Mouse (Mus musculus): Measurements from ENCODE around the gene Syn3.

The Syn3 gene

DNA sequence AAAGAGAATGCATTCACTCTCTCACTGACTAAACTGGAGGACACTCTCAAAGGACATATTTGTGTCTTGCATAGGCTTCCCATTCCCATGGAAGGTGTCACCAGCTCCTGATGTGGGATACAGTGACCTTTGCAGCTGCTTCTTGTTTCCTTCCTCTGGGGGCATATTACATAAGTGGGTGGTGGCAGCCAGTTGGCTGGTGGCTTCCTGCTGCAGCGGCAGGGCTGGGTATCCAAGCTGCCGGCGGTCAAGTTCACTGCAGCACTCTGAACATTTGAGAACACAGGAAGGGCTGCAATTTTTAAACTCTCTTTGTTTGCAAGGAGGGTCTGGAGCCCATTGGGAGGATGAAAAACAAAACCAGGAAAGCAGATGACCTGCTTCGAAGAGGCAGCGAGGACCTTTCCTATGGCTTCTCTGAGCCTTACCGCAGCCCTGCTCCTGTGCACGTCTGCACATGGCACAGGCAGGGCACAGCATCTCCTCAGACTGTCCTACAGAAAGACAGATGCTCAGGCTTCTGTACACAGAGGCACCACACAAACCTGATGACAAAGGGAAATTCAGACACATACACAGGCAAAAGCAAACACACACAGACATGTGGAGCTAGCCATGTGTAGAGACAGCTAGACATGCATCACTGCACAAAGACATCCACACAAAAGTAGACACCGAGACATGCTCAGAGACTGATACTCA, 340.3 kb downstream of the Syn3 start:
- DNase-seq (ENCODE audit: low spot score in 2 of 2) = no peak

DNA sequence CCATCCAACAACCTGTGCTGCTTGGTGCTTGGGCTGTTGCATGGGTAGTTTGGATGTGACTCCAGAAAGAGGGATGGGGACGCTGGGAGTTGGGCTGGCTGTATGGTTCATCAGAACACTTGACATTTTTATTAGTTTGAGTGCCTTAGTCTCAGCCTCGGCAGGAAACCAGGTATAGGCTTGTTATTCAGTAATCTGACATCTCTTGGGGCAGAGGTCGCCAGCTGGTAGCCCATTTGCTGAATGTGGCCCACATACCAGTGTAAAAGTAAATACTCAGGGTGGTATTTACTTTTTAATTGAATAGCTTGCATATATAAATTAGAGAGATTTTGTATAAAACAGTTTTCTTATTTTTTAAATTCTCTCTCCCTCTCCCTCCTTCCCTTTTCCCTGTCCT, 343.4 kb downstream of the Syn3 start:
- no peak for DNase-seq (ENCODE audit: low spot score in 2 of 2)

DNA sequence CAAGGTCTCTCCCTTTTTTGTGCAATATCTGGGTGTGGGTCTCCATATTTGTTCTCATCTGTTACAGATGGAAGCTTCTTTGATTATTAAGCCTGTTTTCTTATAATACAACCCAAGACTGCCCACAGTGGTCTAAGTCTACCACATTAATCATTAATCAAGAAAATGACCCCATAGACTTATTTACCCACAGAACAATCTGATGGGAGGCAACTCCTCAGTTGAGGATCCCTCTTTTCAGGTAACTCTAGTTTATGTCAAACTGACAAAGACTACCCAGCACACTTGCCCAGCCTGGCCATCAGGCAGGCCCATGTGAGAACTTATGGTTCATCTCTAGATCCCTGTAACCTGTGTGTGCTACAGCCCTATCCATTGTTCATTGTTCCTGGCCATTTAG, 345.5 kb downstream of the Syn3 start:
- DNase-seq (ENCODE audit: low spot score in 2 of 2) = no peak

DNA sequence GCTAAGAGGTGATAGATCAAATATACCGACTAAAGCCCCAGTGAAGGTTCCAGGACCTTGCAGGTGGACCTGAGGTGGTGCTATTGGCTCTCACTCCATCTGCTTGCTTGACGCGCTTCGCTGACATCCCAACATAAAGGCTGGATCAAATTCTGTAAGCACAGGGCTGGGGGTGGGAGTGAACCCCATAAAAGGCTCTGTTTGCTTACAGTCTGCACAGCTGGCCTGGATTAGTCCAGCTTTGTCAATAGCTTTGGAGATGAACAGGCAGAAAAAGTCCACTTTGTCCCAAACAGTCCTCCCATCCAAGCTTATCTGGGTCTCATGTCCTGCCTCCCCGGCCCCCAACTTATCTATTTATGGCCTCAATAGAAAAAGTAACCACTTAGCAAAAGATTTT, 347.3 kb downstream of the Syn3 start:
- no peak for DNase-seq (ENCODE audit: low spot score in 2 of 2)

DNA sequence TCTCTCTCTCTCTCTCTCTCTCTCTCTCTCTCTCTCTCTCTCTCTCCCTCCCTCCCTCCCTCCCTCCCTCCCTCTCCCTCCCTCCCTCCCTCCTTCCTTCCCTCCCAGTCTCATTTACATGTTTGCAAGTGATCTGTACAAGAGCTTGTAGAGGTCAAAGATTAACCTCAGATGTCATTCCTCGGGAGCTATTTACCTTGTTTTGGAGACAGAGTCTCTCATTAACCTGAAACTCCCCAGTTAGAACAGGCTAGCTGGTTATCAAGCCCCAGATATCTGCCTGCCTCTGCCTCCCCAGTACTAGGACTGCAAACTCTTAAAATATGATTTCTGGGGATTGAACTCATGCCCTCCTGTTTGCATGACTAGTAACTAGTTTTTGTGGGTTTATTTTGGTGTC, 348.6 kb downstream of the Syn3 start:
- no peak for DNase-seq (ENCODE audit: low spot score in 2 of 2)

DNA sequence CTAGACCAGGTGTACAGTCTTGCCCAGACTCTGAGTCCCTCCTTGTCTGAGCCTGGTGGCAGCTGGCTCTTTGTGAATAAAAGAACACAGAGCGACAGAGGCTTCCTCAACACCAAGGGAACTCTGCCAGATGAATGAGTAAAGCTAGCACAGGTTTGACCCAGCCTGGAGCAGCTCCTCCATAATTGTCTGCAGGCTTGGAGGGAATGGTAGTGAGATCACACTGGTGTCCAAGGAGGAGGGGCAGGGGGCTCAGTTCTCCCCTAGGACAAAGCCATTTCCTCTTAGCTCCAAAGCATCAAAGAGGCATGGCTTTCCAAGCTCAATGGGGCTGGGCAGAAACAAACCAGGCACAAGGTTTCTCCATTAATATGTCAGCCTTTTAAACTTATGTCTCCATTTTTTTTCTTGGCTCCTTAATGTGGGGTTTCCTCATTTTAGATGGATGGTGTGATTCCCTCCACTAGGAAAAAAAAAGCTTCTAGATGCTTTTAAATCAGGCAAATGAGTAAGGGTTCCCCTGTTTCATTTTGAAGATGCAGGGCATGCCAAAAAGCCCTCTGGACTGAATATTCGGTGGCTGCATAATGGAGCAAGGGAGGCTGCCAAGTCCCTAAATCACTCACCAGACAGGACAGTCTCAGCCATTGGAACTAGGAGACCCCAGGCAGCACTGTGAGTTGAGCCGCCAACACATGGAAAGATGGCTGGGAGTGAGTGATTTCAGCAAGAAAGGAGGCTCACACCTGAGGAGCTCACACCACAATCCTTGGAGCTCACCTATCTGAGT, 349.5 kb downstream of the Syn3 start:
- DNase-seq (ENCODE audit: low spot score in 2 of 2) = peak; percentile 40 to 48

DNA sequence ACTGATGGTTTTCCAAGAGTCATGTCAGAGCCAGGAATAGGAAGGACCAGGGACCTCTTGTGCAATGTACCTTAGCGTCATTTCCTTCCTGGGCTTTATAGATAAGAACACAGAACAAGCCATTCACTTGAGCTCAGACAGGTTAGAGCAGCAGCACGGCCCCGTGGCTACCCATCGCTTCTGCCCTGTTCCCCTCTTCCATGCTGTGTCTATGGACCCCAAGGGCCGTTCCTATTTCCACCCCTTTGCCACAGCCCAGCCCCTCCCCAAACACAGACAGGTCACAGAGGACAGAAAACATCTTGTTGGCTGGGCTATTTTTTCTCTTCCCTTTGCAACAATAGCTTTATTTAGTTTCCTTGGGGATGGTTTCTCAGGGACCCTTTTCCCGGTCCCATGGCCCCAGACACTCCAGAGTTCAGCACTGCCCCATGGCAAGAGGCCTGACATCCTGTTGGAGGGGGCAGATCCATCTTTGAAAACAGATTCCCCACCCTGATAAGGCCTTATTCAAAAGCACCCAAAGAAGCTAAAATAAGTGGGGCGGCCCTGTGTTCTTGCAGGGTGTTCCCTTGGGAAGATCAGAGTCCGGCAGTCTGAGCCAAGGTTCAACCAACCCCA, 359.5 kb downstream of the Syn3 start:
- DNase-seq (ENCODE audit: low spot score in 2 of 2) = peak in 1 of 2 experiments; percentile 10

DNA sequence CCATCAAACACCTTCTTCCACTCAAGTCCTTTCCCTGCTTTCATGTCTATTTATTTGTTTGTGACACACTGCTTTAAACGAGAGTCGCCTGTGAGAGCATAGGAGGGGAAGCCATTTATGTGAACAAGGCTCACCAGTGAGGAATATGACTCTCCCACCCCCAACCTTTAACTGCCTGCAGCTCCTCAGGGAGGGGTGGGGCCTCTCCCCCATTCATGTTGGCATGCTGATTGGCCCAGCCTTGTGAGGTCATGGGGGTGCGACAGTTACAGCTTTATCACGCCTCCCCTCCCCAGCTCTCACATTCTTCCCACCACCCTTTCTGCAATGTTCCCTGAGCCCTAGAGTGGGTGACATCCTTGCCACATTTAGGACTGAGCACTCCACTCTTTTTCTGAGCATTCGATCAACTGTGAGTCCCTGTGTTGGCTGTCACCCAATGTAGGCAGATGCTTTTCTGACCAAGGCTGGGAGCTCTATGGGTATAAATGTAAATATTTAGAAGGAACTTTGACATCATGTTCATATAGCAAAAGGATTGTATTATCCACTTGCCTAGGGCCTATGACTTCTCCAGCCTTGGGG, 361.0 kb downstream of the Syn3 start:
- DNase-seq (ENCODE audit: low spot score in 2 of 2) = peak in 1 of 2 experiments; percentile 13

DNA sequence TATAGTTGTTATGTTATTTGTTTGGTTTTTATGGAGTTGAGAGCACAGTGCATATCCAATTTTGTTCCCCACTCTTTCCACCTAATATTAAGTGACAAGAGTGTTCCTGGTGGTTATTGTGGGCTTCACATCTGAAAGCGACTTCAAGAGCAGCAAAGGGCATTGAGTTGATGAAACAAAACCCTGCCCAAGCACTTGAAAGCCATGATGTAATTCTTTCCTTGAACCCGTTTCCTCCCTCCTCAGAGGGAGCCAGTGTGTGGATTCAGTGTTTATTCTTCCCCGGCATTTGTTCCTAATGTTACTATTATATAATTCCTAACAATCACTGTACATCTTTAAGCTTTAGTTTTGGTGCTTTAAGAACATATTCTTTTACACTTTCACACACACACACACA, 361.6 kb downstream of the Syn3 start:
- DNase-seq (ENCODE audit: low spot score in 2 of 2) = no peak

DNA sequence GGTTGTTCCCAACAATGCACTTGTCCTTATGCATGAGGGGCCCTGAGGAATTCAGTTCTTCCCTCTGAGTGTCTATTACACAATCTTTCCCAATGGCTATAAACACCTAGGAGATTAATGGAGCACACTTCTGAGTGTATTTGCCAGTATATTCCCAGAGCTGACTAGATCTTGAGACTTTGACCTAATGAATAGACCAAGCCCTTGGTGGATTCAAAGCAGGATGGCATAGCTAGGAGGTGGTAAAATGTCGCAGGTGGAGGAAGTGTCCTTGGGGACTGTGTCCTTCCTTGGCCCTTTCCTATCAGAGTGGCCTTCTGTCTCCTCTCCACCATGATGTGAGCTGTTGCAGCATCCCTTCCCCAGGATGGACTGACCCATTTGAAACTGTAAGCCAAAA, 362.4 kb downstream of the Syn3 start:
- DNase-seq (ENCODE audit: low spot score in 2 of 2) = no peak

DNA sequence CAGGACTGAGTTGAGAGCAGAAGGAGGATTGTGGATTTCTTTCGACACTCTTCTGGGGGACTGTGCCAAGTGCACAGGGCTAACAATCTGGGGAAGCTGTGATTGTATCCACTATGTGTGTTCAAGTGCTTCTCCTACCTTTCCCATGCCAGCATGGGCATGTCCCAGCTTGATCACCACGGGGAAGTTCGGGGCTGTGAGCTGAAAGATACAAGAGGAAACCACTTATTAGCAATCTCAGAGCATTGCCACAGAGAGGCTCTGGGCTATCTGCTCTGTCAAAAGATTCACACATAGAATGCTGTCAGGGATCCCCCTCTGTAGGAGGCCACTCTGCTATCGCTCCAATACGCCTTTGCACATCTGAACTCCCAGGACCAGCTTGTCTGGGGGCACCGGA, 363.8 kb downstream of the Syn3 start:
- DNase-seq (ENCODE audit: low spot score in 2 of 2) = peak in 1 of 2 experiments; percentile 13

DNA sequence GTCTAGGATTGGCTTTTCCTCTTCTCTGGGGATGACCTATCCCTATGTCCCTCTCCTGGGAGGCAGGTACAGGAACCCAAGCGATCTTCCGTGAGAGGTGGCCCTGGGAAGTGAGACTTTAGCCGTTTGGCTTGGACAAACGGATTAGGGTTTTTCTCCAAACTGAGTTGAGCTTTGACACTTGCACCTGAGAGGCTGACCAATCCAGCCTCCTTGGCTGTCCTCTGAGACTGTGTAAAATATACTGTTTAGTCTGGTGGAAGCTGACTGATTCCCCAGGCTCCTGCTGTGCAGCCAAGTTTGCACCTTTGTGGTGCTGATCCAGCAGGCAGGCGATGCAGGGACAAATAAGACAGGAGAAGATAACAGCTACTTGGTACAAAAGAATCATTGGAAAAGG, 364.4 kb downstream of the Syn3 start:
- DNase-seq (ENCODE audit: low spot score in 2 of 2) = no peak

DNA sequence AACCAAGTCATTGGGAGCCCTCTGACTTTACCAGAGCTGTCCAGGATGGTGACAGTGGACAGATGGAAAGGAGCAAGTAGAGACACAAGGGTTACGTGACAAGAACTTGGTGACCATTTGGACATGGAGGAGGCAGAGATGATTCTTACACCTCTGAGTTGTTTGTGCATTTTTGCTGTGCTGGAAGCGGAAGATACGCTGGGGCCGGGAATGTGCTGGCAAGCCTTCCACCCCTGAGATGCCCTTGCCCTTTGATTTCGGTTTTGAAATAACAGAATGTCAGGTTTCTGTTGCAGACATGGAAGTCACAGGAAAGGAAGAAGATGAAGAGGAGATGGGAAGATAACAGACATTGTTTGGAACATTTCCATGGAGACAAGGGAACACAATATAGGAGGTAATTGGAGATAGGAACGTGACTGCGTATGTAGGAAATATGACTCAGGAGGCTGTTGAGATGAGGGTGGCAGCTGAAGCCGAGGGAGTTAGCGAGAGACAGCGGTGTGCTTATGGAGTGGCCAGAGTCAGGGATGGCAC, 366.2 kb downstream of the Syn3 start:
- no peak for DNase-seq (ENCODE audit: low spot score in 2 of 2)

DNA sequence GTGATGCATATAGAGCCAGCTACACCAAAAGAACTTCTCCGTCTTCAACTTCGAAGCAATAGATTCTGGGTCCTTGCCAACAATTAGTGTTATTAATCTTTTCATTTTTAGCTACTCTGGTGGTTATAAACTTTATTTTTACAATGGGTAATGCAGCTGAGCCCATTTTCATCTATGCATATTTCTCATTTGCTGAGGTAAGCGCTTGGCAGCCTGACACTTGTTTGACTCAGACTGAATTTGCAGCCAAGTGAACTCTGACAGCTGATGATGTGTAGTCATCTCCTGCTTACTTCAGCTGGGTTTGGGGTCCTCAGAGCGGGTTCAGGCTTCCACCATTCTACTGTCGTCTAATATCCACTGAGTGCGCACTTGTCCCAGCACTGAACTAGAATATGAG, 369.6 kb downstream of the Syn3 start:
- peak in 1 of 2 experiments; percentile 14 for DNase-seq (ENCODE audit: low spot score in 2 of 2)

DNA sequence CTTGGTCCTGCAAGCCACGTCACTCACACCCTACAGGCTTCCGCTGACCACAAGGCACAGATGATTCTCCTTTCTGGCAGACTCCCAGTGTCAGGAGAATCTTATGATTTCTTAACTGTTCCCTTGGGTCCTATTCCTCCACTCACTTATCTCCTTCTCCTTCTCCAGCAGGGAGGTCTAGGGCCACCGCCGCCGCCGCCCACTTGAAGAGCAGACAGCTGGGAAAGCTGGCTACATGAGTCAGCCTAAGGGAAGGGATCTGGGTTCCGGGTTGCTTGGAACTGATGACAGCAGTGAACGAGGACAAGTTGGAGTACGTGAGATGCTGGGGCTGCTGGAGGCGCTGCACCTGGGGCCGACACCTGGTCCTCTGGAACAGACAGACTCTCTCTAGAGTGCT, 372.2 kb downstream of the Syn3 start:
- DNase-seq (ENCODE audit: low spot score in 2 of 2) = peak in 1 of 2 experiments; percentile 24

DNA sequence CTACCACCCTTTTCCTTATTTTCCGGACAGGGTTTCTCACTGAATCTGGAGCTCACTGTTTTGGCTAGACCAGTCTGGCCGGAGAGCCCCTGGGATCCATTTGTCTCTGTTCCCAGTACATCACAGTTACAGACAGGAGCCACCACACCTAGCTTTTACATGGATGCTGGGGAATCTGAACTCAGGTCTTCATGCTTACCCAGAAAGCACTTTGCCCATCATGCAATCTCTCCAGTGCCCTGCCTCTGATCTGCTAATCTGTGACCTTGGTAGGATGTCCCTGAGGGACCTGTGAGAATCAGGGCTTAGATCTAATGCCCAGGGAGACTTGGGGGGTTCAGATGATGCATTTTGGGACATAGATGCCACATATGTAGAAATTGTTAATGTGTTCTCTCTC, 373.3 kb downstream of the Syn3 start:
- peak in 1 of 2 experiments; percentile 8 for DNase-seq (ENCODE audit: low spot score in 2 of 2)

DNA sequence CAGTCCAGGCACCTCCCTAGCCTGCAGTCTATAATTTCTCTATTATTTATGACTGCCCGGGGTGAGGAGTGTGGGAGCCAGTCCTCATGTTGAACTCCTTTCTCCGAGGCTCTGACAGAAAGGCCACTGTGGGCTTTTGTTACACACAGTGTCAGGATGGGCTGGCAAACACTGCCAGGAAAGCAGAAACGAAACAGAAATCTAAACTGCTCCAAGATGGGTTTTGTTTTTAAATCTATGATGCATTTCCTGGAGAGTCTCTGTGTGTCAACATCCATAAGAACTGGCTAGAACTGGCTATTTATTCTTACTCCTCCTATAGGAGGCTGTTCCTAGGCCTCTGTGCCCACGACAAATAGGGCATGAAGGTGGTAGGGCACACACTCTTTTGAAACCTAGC, 374.6 kb downstream of the Syn3 start:
- DNase-seq (ENCODE audit: low spot score in 2 of 2) = peak in 1 of 2 experiments; percentile 8

DNA sequence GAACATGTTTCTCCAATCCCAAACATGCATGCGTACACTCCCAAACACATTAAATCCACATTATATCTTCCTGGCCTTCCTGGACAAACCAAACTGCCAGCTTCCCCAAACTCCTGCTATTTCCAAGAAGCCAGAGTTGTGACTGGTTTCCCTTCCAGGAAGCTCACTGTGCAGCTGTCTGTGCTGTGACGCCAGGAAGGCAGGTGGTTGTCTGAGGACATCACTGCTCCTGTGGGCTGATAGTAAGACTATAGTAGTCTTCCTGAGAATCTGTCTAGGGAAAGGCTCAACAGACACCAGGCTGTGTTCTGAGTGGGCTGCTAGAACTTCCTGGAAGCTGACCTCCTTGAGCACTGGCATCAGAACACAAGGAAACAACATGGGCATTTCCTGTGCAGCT, 375.5 kb downstream of the Syn3 start:
- DNase-seq (ENCODE audit: low spot score in 2 of 2) = peak; percentile 33 to 37

DNA sequence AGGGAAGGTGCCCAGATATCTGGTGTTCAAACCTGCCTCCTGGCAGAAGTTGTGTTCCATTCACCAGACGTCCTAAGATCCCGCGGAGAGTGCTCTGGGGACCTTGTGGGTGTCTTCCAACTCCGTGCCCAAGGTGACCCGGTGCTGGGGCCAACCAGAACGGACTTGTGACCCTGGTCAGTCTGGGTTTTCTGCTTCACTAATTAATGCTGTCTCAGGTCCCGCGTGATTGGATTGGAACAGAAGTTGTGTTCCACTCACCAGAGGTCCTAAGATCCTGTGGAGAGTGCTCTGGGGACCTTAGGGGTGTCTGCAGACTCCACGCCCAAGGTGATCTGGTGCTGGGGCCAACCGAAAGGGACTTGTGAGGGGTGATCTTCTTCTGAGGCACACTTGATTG, 376.2 kb downstream of the Syn3 start:
- peak in 1 of 2 experiments; percentile 9 for DNase-seq (ENCODE audit: low spot score in 2 of 2)

DNA sequence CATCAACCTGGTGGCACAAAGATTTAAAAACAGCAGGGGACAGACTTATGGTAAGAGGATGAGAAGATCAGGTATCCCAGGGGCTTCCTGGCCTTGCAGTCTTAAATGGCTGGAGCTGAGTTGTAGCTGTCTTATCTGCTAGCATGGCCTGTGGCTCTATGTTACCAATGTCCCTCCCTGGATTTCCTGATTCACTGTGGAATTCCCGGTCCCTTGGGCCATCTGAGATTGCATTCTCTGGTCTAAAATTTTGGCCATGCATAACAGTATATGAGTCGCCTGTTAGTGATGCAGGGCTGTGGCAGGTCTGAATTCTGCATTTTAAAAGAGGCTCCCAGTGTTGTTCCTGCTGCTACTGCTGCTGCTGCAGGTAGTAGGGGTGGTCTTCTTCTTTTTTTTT, 382.4 kb downstream of the Syn3 start:
- DNase-seq (ENCODE audit: low spot score in 2 of 2) = no peak

DNA sequence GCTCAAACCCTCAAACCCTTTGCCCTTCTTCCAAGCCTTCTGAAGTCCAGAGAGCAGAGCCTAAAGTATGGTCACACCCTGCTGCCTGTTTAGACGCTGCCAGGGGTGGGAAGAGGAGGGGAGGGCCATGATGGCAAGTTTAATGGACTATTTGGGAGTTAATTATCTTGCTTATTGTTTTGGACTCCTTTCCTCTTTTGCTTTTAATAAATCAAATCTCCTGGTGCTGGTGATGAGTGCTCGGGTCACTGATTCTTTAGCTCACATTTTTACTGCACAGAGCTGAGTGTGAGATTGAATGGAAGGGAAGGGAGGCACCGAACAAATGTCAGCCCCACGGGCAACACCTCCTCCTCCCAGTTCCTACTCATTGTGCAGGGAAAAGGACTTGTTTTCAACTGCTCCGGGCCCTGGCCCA, 384.3 kb downstream of the Syn3 start:
- DNase-seq (ENCODE audit: low spot score in 2 of 2) = no peak

DNA sequence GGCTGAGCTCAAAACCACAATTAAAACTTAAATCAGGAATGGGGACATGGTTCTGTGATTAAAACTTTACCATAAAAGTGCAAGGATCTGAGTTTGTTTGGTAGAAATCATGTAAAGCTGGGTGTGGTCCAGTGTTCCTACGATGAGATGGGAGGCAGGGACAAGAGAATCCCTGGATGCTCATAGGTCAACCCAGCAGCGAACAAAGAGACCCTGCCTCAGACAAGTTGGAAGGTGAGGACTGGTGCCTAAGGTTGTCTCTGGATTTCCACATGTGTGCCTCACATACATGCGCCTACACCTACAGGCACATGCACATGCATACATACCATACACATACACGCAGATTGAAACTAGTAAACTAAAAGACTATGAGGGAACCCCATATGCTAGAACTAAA, 389.9 kb downstream of the Syn3 start:
- no peak for DNase-seq (ENCODE audit: low spot score in 2 of 2)

Measured in right cerebral cortex, postnatal 10 days (tissue).